Mouse (Mus musculus) cerebellum, adult 9-10 months (tissue): ENCODE measurements around the gene Cacna2d3.
A peak's percentile ranks its signal among the peaks of the same experiment; 100 is the strongest.

Experiments used
- DNase-seq: peaks from one replicate; pipeline ENCODE4 v3.0.0; 2022

Gene Cacna2d3

GRCm38 (mm10) chr14:29238446-29238845 is 483.2 kb downstream of the Cacna2d3 start:
- DNase-seq: no peak

GRCm38 (mm10) chr14:29228976-29229716 is 492.5 kb downstream of the Cacna2d3 start:
- no peak for DNase-seq

- DNase-seq: no peak
Observed at GRCm38 (mm10) chr14:29228471-29228870, 493.2 kb downstream of the Cacna2d3 start.

GRCm38 (mm10) chr14:29227959-29228358 is 493.7 kb downstream of the Cacna2d3 start:
- DNase-seq: no peak

GRCm38 (mm10) chr14:29225754-29226365 is 495.8 kb downstream of the Cacna2d3 start:
- no peak for DNase-seq

- peak; percentile 23 for DNase-seq
Observed at GRCm38 (mm10) chr14:29223012-29223411, 498.7 kb downstream of the Cacna2d3 start.

GRCm38 (mm10) chr14:29222191-29222882 is 499.3 kb downstream of the Cacna2d3 start:
- peak; percentile 85 for DNase-seq

- DNase-seq: no peak
Observed at GRCm38 (mm10) chr14:29216106-29216505, 505.6 kb downstream of the Cacna2d3 start.

- no peak for DNase-seq
Observed at GRCm38 (mm10) chr14:29204967-29205268, 516.7 kb downstream of the Cacna2d3 start.

GRCm38 (mm10) chr14:29204236-29204966 is 517.3 kb downstream of the Cacna2d3 start:
- no peak for DNase-seq

GRCm38 (mm10) chr14:29196171-29196570 is 525.5 kb downstream of the Cacna2d3 start:
- DNase-seq: no peak

- DNase-seq: no peak
Observed at GRCm38 (mm10) chr14:29191426-29191825, 530.2 kb downstream of the Cacna2d3 start.

GRCm38 (mm10) chr14:29183730-29184129 is 537.9 kb downstream of the Cacna2d3 start:
- DNase-seq: no peak

- DNase-seq: no peak
Observed at GRCm38 (mm10) chr14:29179397-29179888, 542.2 kb downstream of the Cacna2d3 start.

GRCm38 (mm10) chr14:29178695-29179396 is 542.8 kb downstream of the Cacna2d3 start:
- no peak for DNase-seq

- DNase-seq: no peak
Observed at GRCm38 (mm10) chr14:29174762-29175161, 546.9 kb downstream of the Cacna2d3 start.

GRCm38 (mm10) chr14:29172207-29172606 is 549.5 kb downstream of the Cacna2d3 start:
- DNase-seq: no peak

- DNase-seq: no peak
Observed at GRCm38 (mm10) chr14:29164653-29165030, 557.0 kb downstream of the Cacna2d3 start.

- no peak for DNase-seq
Observed at GRCm38 (mm10) chr14:29163998-29164652, 557.5 kb downstream of the Cacna2d3 start.

- no peak for DNase-seq
Observed at GRCm38 (mm10) chr14:29159803-29160202, 561.9 kb downstream of the Cacna2d3 start.

- no peak for DNase-seq
Observed at GRCm38 (mm10) chr14:29157096-29157495, 564.6 kb downstream of the Cacna2d3 start.

GRCm38 (mm10) chr14:29144184-29144583 is 577.5 kb downstream of the Cacna2d3 start:
- no peak for DNase-seq
